Mouse (Mus musculus): ENCODE results near the gene Cenpl. TPM values are rescaled to one million over a fixed set of nuclear protein-coding genes. Genes with fewer than 3 reads are reported as not detected.

Cenpl gene
- polyA plus RNA-seq, 1 experiment from 2014 or later: 46.1 TPM

DNA sequence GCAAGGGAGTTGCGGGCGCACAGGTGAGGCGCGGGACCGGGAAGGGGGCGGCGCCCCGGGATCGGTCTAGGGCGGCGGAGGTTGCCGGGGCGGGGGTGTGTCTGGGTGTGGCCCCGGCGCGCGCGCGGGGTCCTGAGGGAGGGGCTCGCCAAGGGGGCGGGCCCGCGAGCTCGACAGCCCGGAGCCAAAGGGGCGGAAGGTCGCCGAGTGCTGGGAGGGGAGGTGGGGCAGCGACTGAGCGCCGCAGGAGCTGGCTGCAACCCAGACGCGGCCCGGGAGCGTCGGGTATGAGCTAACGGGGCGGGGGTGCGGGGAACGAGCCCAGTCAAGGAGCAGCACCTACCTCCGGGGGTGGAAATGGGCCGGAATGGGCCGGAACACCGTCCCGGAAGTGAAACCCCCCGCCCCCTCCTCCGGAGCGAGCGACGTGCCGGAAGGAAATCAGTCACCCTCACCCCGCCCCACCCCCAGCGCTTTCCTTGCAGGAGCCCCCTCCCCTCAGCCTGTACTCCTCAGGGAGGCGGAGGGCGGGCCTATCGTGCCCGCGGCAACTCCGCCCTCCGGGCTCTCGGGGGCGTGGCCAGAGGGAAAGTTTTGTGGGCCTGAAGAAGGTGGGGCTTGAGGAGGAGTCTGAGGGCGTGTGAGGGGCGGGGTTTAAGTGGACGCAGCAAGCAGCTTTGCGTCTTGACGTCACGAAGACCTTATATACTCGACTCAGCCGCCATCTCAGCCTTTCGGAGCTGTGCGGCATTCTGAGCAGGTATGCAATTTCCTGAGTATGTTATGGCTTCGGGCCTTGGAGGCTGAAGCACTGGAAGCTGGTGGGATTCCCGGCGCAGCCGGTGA lies 35.9 kb upstream of the Cenpl start, which contains the start of gene Zbtb37:
Gene Zbtb37, minus strand, starts transcription at position 415 of the 846 bp plus-strand sequence.
- Histone ChIP-seq H3K27me3 (ENCODE audit: control insufficient read depth, insufficient read depth, low read length) (no peaks in the 10 kb centered on the region), H3K9me3 (ENCODE audit: control insufficient read depth, low read length) (no peaks in the 10 kb centered on the region), H3K4me1 (replicated peaks; ENCODE audit: control insufficient read depth, insufficient read depth, low read length) (peaks cover 10% of the 10 kb centered on the region), H3K36me3 (ENCODE audit: control insufficient read depth, insufficient read depth, low read length) (peaks cover 10% of the 10 kb centered on the region; the same call in 1 of the 2 replicates), H3K9ac (ENCODE audit: low read length) (peak within 1 kb of the TSS; percentile 99), H3K27ac (ENCODE audit: low read depth, low read length) (peak within 1 kb of the TSS; percentile 85), H3K4me3 (ENCODE audit: low read depth, low read length) (peak within 1 kb of the TSS; percentile 84), H3K4me2 (ENCODE audit: low read depth, low read length, severe bottlenecking) (peak within 1 kb of the TSS; percentile 64)
- DNase-seq (ENCODE audit: low spot score): peak; percentile 100
- WGBS: under 1% methylated on average over 61 of the region's 76 CpGs
- peak; percentile 91 for ATAC-seq (replicated peaks; ENCODE audit: low FRiP score)

DNA sequence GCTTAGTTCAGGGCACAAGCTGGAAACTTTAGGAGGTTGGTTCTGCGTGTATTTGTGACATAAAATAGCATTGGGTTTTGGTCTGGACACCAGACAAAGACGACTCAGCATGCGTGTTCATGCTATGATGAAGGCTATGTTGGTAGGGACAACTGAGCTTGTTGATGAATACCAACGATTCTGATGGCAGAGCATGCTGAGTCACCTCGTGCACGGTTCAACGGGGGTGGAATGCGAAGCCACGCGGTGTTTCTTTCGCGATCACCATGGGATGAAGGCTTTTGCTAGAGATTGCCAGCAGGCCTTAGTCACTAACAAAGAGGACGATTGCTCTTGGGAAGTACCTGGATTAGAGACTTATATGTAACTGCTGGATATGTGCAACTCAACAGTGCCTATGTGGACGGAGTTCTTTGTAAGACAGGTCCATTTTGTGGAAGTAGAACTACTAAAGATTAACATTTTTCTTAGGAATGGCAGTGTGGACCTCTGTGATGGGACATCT lies 35.2 kb upstream of the Cenpl start:
- ATAC-seq (replicated peaks; ENCODE audit: low FRiP score) (peak; percentile 22), DNase-seq (ENCODE audit: low spot score) (no peak)
- WGBS: under 1% methylated on average over 14 of the region's 14 CpGs
- Histone ChIP-seq H3K27ac (ENCODE audit: low read depth, low read length) (peak overlapping the region; percentile 85), H3K9ac (ENCODE audit: low read length) (peak overlapping the region; percentile 99), H3K9me3 (ENCODE audit: control insufficient read depth, low read length) (no peaks in the 10 kb centered on the region), H3K4me3 (ENCODE audit: low read depth, low read length) (peak overlapping the region; percentile 84), H3K4me2 (ENCODE audit: low read depth, low read length, severe bottlenecking) (peak overlapping the region; percentile 63), H3K27me3 (ENCODE audit: control insufficient read depth, insufficient read depth, low read length) (no peaks in the 10 kb centered on the region), H3K36me3 (ENCODE audit: control insufficient read depth, insufficient read depth, low read length) (peaks cover 10% of the 10 kb centered on the region; the same call in 1 of the 2 replicates), H3K4me1 (replicated peaks; ENCODE audit: control insufficient read depth, insufficient read depth, low read length) (peaks cover 15% of the 10 kb centered on the region)

DNA sequence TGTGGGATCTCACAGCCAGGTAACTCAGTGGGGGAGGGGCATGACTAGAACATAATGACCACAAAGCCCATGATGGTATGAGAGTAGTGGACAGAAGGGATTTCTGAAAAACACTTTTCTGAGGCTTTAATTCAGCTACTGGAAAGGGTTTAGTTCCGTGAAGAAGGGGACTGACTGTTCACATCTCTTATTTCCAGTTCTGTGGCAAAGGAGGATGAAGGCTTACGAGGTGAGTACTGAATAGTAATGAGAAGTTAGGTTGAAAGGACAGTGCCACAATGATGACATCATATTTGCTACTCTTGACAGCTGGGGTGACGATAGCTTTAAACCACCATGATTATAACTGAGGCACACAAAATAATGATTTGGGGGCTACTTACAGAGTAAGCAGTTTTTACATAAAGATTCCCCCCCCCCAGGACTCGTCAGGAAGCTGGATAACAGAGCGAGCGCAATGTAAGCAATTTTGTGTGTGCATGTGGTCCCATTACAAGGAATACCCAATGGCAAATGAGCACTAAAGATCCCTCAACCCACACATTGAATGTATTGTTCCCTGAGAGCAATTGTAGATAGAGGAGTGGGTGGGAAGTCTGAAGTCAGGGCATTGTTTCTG lies 34.6 kb upstream of the Cenpl start:
- Histone ChIP-seq H3K4me2 (ENCODE audit: low read depth, low read length, severe bottlenecking) (peak overlapping the region; percentile 63), H3K27me3 (ENCODE audit: control insufficient read depth, insufficient read depth, low read length) (no peaks in the 10 kb centered on the region), H3K36me3 (ENCODE audit: control insufficient read depth, insufficient read depth, low read length) (peaks cover 10% of the 10 kb centered on the region; the same call in 1 of the 2 replicates), H3K9ac (ENCODE audit: low read length) (peak overlapping the region; percentile 99), H3K4me1 (replicated peaks; ENCODE audit: control insufficient read depth, insufficient read depth, low read length) (peaks cover 15% of the 10 kb centered on the region), H3K9me3 (ENCODE audit: control insufficient read depth, low read length) (no peaks in the 10 kb centered on the region), H3K4me3 (ENCODE audit: low read depth, low read length) (peak overlapping the region; percentile 84), H3K27ac (ENCODE audit: low read depth, low read length) (peak overlapping the region; percentile 85)
- ATAC-seq (replicated peaks; ENCODE audit: low FRiP score) (no peak), DNase-seq (ENCODE audit: low spot score) (no peak)
- 0% methylated on average over 6 of the region's 6 CpGs for WGBS

DNA sequence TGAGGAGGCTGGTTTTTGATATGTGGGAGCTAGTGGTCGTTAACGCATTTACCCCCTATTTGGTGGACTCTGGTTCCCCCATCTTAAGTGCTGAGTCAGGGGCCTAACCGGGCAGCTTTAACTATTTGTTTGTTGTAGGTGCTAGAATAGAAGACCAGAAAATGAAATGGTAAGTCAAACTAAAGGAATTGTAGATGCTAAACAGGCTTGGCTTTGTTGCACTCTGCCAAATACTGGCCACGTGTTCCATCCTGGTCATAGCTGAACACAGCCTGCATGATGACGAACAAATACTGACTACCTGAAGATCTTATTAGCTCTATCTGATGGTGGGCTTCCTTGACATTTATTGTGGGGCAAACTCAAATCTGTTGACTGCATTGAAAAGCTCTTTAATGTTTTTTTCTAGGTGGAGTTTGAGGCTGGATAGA lies 34.1 kb upstream of the Cenpl start:
- Histone ChIP-seq H3K4me1 (replicated peaks; ENCODE audit: control insufficient read depth, insufficient read depth, low read length) (peaks cover 15% of the 10 kb centered on the region), H3K4me2 (ENCODE audit: low read depth, low read length, severe bottlenecking) (peak overlapping the region; percentile 63), H3K27me3 (ENCODE audit: control insufficient read depth, insufficient read depth, low read length) (no peaks in the 10 kb centered on the region), H3K36me3 (ENCODE audit: control insufficient read depth, insufficient read depth, low read length) (peaks cover 10% of the 10 kb centered on the region; the same call in 1 of the 2 replicates), H3K27ac (ENCODE audit: low read depth, low read length) (peak overlapping the region; percentile 85), H3K9ac (ENCODE audit: low read length) (peak overlapping the region; percentile 99), H3K9me3 (ENCODE audit: control insufficient read depth, low read length) (no peaks in the 10 kb centered on the region), H3K4me3 (ENCODE audit: low read depth, low read length) (peak overlapping the region; percentile 84)
- no peak for DNase-seq (ENCODE audit: low spot score)
- no peak for ATAC-seq (replicated peaks; ENCODE audit: low FRiP score)
- WGBS: under 1% methylated on average over 5 of the region's 5 CpGs

DNA sequence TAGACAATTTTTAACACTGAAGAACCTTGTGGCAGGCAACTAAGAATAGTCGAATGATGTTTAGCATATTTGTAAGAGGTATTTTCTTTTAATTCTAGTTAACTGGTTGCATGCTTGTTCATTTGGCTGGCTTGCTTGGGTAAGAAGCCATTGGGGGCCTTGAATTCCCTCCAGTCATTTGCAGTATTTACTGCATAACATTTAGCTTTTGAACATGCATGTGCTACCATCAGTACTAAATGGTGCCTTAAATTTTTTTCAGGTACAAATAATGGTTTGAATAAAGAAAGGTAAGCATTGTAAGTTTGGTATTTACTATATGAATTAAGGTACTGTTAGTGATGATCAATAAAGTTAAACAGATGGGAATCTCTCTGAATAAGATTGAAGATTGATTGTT lies 33.5 kb upstream of the Cenpl start:
- peak overlapping the region; percentile 99 for H3K9ac ChIP-seq (ENCODE audit: low read length)
- ATAC-seq (replicated peaks; ENCODE audit: low FRiP score) (no peak), DNase-seq (ENCODE audit: low spot score) (no peak)
- WGBS: 0% methylated on average over 1 of the region's 1 CpGs
- H3K27ac ChIP-seq (ENCODE audit: low read depth, low read length): no peak overlapping the region; the same call in 1 of the 2 replicates
- peaks cover 15% of the 10 kb centered on the region for H3K4me1 ChIP-seq (replicated peaks; ENCODE audit: control insufficient read depth, insufficient read depth, low read length)
- no peaks in the 10 kb centered on the region for H3K9me3 ChIP-seq (ENCODE audit: control insufficient read depth, low read length)
- H3K4me2 ChIP-seq (ENCODE audit: low read depth, low read length, severe bottlenecking): peak overlapping the region; percentile 63
- no peaks in the 10 kb centered on the region for H3K27me3 ChIP-seq (ENCODE audit: control insufficient read depth, insufficient read depth, low read length)
- H3K4me3 ChIP-seq (ENCODE audit: low read depth, low read length): peak overlapping the region; percentile 84
- peaks cover 8% of the 10 kb centered on the region; the same call in 1 of the 2 replicates for H3K36me3 ChIP-seq (ENCODE audit: control insufficient read depth, insufficient read depth, low read length)

DNA sequence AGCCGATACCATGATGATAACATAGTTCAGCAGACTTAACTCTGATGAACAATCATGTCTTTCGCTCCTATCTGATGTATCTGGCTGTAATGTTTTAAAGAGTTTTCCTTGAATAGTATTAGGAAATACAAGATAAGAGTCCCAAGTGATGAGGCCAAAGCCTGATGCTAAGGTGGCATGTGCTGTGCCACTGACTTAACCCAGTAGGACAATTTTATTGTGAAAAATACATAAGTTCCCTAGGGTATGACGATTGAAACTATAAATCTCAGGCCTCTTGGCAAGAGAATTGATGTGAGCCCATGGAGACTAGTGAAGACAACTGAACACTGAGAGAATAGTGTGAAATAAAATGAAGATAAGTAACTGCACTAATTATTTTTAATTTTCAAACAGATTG lies 32.9 kb upstream of the Cenpl start:
- WGBS: 32% methylated on average over 3 of the region's 3 CpGs
- H3K4me3 ChIP-seq (ENCODE audit: low read depth, low read length): peak overlapping the region; percentile 84
- no peaks in the 10 kb centered on the region for H3K27me3 ChIP-seq (ENCODE audit: control insufficient read depth, insufficient read depth, low read length)
- peaks cover 8% of the 10 kb centered on the region; the same call in 1 of the 2 replicates for H3K36me3 ChIP-seq (ENCODE audit: control insufficient read depth, insufficient read depth, low read length)
- peaks cover 15% of the 10 kb centered on the region for H3K4me1 ChIP-seq (replicated peaks; ENCODE audit: control insufficient read depth, insufficient read depth, low read length)
- peak overlapping the region; percentile 62 for H3K9ac ChIP-seq (ENCODE audit: low read length)
- peak overlapping the region; percentile 55 for H3K4me2 ChIP-seq (ENCODE audit: low read depth, low read length, severe bottlenecking)
- ATAC-seq (replicated peaks; ENCODE audit: low FRiP score): no peak
- H3K27ac ChIP-seq (ENCODE audit: low read depth, low read length): peak overlapping the region; percentile 39; the same call in 1 of the 2 replicates
- no peaks in the 10 kb centered on the region for H3K9me3 ChIP-seq (ENCODE audit: control insufficient read depth, low read length)
- DNase-seq (ENCODE audit: low spot score): no peak

DNA sequence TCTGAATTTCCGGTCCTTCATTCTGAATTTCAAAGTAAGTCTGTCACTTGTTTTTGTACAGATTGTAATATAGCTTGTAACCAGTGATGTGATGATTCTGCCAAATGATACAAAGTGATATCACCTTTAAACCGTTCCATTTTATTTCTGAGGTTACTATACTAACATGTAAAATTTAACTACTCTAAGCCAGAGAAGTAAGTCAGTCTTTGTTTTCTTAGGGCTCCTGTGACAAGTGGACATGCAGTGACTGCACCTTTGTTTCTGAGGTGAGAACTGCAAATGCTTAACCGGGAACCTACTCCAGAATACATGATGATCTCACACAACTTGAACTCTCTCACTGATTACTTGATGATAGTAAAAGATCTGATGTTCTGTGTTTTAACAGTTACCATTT lies 32.5 kb upstream of the Cenpl start:
- Histone ChIP-seq H3K4me3 (ENCODE audit: low read depth, low read length) (peak overlapping the region; percentile 84), H3K36me3 (ENCODE audit: control insufficient read depth, insufficient read depth, low read length) (peaks cover 8% of the 10 kb centered on the region; the same call in 1 of the 2 replicates), H3K4me1 (replicated peaks; ENCODE audit: control insufficient read depth, insufficient read depth, low read length) (peaks cover 15% of the 10 kb centered on the region), H3K9me3 (ENCODE audit: control insufficient read depth, low read length) (no peaks in the 10 kb centered on the region), H3K4me2 (ENCODE audit: low read depth, low read length, severe bottlenecking) (peak overlapping the region; percentile 55), H3K27me3 (ENCODE audit: control insufficient read depth, insufficient read depth, low read length) (no peaks in the 10 kb centered on the region), H3K9ac (ENCODE audit: low read length) (peak overlapping the region; percentile 50; the same call in 1 of the 2 replicates), H3K27ac (ENCODE audit: low read depth, low read length) (peak overlapping the region; percentile 39; the same call in 1 of the 2 replicates)
- DNase-seq (ENCODE audit: low spot score): no peak
- 43% methylated on average over 3 of the region's 3 CpGs for WGBS
- no peak for ATAC-seq (replicated peaks; ENCODE audit: low FRiP score)

DNA sequence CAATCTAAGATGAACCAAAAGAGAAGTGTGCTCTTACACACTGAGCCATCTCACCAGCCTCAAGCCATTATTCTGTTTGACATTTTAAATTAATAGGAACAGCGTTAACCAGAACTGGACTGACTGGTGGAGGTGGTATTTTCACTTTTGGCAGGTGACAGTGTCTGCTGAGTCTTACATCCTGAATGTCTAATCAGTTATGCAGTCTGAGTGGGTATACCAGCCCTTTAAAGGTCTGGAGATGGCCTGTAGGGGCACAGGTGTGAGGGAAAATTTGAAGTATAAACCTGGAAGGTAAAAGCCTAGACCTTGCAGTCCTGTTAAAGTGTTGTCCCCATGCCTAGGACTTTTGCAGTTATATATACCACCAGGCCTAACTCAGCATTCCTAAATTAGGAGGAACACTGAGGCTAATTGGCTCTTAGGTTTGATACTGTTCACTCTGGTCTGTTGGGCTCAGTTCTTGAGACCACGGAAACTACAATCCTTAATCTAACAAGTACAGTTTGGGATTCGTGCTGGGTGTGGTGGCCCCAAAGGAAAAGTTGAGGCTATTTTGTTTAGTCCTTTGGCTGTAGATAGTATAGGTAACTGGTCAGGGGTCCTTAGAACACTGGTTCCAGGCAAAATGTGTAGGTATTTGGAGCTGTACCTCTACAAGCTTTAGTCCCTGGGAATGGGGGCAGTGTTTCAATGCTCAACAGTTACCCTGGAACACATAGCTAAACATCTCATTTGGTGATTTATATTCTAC lies 31.4 kb upstream of the Cenpl start:
- no peak overlapping the region for H3K4me2 ChIP-seq (ENCODE audit: low read depth, low read length, severe bottlenecking)
- no peak overlapping the region for H3K27ac ChIP-seq (ENCODE audit: low read depth, low read length)
- peaks cover 8% of the 10 kb centered on the region; the same call in 1 of the 2 replicates for H3K36me3 ChIP-seq (ENCODE audit: control insufficient read depth, insufficient read depth, low read length)
- no peak overlapping the region for H3K4me3 ChIP-seq (ENCODE audit: low read depth, low read length)
- H3K27me3 ChIP-seq (ENCODE audit: control insufficient read depth, insufficient read depth, low read length): no peaks in the 10 kb centered on the region
- H3K4me1 ChIP-seq (replicated peaks; ENCODE audit: control insufficient read depth, insufficient read depth, low read length): peaks cover 7% of the 10 kb centered on the region
- no peaks in the 10 kb centered on the region for H3K9me3 ChIP-seq (ENCODE audit: control insufficient read depth, low read length)
- 10% methylated on average over 3 of the region's 3 CpGs for WGBS
- ATAC-seq (replicated peaks; ENCODE audit: low FRiP score): no peak; the same call in 1 of the 2 replicates
- no peak overlapping the region for H3K9ac ChIP-seq (ENCODE audit: low read length)
- DNase-seq (ENCODE audit: low spot score): peak; percentile 64
